Mouse (Mus musculus): ENCODE data around the gene Efna3. TPM values are rescaled to one million over a fixed set of nuclear protein-coding genes. Genes with fewer than 3 reads are reported as not detected.
A peak's percentile ranks its signal among the peaks of the same experiment; 100 is the strongest.

Efna3 gene
- polyA plus RNA-seq, 2 experiments, result 32.1 to 38.1 TPM

DNA sequence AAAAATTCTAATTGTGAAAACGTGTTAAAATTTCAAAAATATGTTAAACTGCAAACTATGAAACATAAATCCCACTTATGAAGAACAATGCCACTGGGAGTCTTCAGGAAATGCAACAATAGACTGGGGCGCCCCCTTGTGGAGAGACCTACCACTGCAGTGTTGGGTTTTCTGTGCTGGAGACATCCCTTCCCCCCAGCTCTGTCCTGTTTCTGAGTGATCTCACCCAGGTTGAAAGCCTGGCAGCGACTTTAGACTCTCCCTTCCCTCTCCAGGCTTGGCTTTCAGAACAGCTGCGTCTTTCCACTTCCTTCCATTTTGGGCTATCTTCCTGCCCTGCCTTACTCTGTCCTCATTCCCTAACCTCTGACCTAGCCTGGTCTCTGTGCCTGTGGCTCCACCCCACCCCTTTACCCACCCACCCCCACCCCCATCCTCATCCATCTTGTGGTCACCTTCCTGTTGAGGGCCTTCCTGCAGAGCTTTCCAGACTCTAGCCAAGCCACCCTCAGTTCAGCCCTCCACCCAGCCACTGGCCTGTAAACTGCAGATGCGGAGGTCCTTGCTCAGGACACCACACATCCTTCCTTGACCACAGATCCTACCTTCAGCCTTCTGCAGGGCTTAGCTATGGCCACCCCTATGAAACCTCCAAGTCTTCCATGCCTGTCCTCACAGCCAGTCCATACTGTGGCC lies 32.2 kb upstream of the Efna3 start:
- WGBS, result 17% methylated on average over 5 of the region's 5 CpGs
- H3K4me2 ChIP-seq (replicated peaks; ENCODE audit: low read depth, low read length, severe bottlenecking), result no peak overlapping the region
- TF ChIP-seq POLR2A (IDR thresholded peaks at IDR 0.05; ENCODE audit: borderline replicate concordance, extremely low read depth, insufficient read depth, insufficient read length), result no peak
- no peak overlapping the region for H3K9ac ChIP-seq (ENCODE audit: low read depth, low read length, severe bottlenecking)
- H3K27me3 ChIP-seq (ENCODE audit: control insufficient read depth, insufficient read depth, low read length), result no peaks in the 10 kb centered on the region
- no peaks in the 10 kb centered on the region for H3K9me3 ChIP-seq (ENCODE audit: control insufficient read depth, low read length)
- no peak overlapping the region for H3K27ac ChIP-seq (replicated peaks; ENCODE audit: low read depth, low read length)
- ATAC-seq (ENCODE audit: low FRiP score, low read depth), result 0 out of 2 replicates have a peak, but pooled peaks have one; percentile 17
- peaks cover 7% of the 10 kb centered on the region for H3K4me1 ChIP-seq (ENCODE audit: control insufficient read depth, insufficient read depth, low read length)
- no peak overlapping the region for H3K4me3 ChIP-seq (replicated peaks; ENCODE audit: low read length)
- DNase-seq (ENCODE audit: low spot score), result peak; percentile 79
- H3K36me3 ChIP-seq (ENCODE audit: control insufficient read depth, insufficient read depth, low read length), result no peaks in the 10 kb centered on the region

DNA sequence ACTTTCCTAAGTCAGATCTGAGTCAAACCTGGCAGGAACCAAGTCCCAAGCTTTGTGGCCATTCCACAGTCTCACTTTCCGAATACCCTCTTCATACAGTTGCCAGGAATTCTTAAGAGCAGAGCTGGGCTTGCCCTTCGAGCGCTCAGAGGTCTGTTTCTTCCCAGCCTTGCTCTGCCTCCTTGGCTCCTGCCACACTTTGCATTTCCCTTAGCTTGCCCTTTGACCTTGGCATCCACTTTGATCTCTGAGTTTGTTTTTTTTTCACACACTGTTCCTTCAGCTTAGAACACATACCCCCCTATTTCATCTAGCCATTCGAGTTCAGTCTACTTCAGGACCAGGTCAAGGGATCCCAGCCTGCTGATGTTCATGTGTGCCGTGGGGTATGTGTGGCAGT lies 28.5 kb upstream of the Efna3 start:
- DNase-seq (ENCODE audit: low spot score), result no peak
- Histone ChIP-seq H3K9ac (ENCODE audit: low read depth, low read length, severe bottlenecking) (no peak overlapping the region), H3K27ac (replicated peaks; ENCODE audit: low read depth, low read length) (no peak overlapping the region), H3K4me1 (ENCODE audit: control insufficient read depth, insufficient read depth, low read length) (peaks cover 16% of the 10 kb centered on the region), H3K36me3 (ENCODE audit: control insufficient read depth, insufficient read depth, low read length) (peaks cover 11% of the 10 kb centered on the region; the same call in 1 of the 2 replicates), H3K4me2 (replicated peaks; ENCODE audit: low read depth, low read length, severe bottlenecking) (no peak overlapping the region), H3K9me3 (ENCODE audit: control insufficient read depth, low read length) (no peaks in the 10 kb centered on the region), H3K27me3 (ENCODE audit: control insufficient read depth, insufficient read depth, low read length) (no peaks in the 10 kb centered on the region; the same call in 1 of the 2 replicates), H3K4me3 (replicated peaks; ENCODE audit: low read length) (no peak overlapping the region)
- TF ChIP-seq POLR2A (IDR thresholded peaks at IDR 0.05; ENCODE audit: borderline replicate concordance, extremely low read depth, insufficient read depth, insufficient read length), result no peak
- 50% methylated on average over 5 of the region's 5 CpGs for WGBS
- ATAC-seq (ENCODE audit: low FRiP score, low read depth), result no peak

DNA sequence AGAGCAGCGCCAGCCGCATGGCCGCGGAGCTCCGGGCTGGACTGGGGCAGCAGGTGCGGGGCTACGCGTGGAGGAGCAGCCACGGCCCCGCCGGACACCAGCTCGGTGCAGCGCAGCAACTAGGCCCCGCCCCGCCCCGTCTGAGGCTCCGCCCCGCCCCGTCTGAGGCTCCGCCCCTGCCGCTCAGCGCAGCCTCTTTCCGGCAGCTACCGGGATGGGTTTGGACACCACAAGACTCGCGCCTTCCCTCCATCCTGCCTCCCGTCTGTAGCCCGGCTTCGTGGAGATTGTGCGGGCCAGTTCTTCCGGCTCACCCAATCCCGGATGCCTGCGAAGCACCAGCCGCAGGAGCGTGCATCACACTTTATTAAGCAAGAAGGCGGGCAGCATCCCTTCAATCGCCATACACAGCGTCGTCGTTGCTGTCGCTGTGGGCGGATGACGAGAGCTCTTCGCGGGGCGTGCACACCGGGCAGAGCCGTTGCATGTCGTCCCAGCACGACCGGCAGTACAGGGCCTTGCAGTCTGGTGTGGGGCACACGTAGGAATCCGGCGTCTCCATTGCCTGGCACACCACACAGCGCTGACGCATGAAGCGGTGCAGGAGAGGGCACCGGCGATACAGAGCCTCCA lies 27.2 kb upstream of the Efna3 start, which contains the start of gene Adam15:
TSS of gene Adam15 (minus strand) at position 128 of the 633 bp plus-strand sequence.
- peaks cover 16% of the 10 kb centered on the region for H3K4me1 ChIP-seq (ENCODE audit: control insufficient read depth, insufficient read depth, low read length)
- under 1% methylated on average over 52 of the region's 59 CpGs for WGBS
- no peak within 1 kb of the TSS; the same call in 1 of the 2 replicates for H3K27ac ChIP-seq (replicated peaks; ENCODE audit: low read depth, low read length)
- no peak for TF ChIP-seq POLR2A (IDR thresholded peaks at IDR 0.05; ENCODE audit: borderline replicate concordance, extremely low read depth, insufficient read depth, insufficient read length)
- H3K36me3 ChIP-seq (ENCODE audit: control insufficient read depth, insufficient read depth, low read length), result peaks cover 23% of the 10 kb centered on the region
- peak within 1 kb of the TSS; percentile 48 for H3K9ac ChIP-seq (ENCODE audit: low read depth, low read length, severe bottlenecking)
- no peaks in the 10 kb centered on the region; the same call in 1 of the 2 replicates for H3K27me3 ChIP-seq (ENCODE audit: control insufficient read depth, insufficient read depth, low read length)
- ATAC-seq (ENCODE audit: low FRiP score, low read depth) (peak; percentile 92), DNase-seq (ENCODE audit: low spot score) (peak; percentile 83)
- peak within 1 kb of the TSS; percentile 96 for H3K4me2 ChIP-seq (replicated peaks; ENCODE audit: low read depth, low read length, severe bottlenecking)
- H3K9me3 ChIP-seq (ENCODE audit: control insufficient read depth, low read length), result no peaks in the 10 kb centered on the region
- peak within 1 kb of the TSS; percentile 64 for H3K4me3 ChIP-seq (replicated peaks; ENCODE audit: low read length)

DNA sequence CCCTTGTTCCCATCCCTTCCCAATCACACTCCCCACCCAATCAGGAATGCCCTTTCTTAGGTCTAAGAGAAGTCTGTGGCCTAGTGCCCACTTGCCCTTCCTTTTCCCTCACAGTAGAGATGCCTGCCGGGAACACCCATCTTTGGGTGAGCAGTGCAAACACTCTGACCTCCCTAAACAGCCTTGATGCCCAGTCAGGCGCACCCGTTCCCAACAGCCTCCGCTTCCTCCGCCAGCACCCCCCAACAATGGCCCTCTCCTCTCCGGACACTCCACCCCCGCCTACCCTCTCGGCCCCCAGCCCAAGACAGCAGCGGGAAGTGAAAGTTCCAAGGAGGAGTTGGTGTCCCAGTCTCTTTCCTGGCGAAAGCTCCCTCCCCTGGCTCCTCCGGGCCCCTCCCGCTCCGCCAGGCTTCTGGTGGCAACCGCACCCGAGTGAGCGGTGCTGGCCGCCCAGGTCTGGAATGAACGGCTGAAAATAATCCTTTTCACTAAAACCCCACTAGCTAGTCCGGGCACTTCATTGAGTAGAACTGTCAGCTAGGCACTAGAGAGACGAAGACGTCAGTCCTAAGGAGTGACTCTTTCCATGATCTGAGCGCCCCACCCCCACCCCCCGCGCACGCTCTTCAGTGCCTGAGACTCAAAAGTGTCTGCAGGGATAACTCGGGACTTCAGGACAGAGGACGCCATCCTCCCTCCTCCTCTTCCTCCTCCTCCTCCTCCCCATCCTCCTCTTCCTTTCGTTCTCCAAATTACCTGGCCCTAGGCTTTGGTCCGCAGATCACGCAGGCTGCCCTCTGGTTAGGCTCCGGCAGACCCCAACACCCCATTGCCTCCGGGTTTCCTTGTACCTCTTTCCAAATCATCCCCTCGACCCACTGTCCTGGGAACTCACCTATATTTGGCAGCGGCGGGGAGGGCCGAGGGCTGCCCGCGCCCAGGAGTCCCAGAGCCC lies 26.4 kb upstream of the Efna3 start:
- H3K4me1 ChIP-seq (ENCODE audit: control insufficient read depth, insufficient read depth, low read length), result peaks cover 16% of the 10 kb centered on the region
- H3K27me3 ChIP-seq (ENCODE audit: control insufficient read depth, insufficient read depth, low read length), result no peaks in the 10 kb centered on the region; the same call in 1 of the 2 replicates
- H3K27ac ChIP-seq (replicated peaks; ENCODE audit: low read depth, low read length), result no peak overlapping the region; the same call in 1 of the 2 replicates
- no peaks in the 10 kb centered on the region for H3K9me3 ChIP-seq (ENCODE audit: control insufficient read depth, low read length)
- H3K36me3 ChIP-seq (ENCODE audit: control insufficient read depth, insufficient read depth, low read length), result peaks cover 31% of the 10 kb centered on the region
- DNase-seq (ENCODE audit: low spot score) (peak; percentile 36), ATAC-seq (ENCODE audit: low FRiP score, low read depth) (peak; percentile 32)
- peak overlapping the region; percentile 96 for H3K4me2 ChIP-seq (replicated peaks; ENCODE audit: low read depth, low read length, severe bottlenecking)
- 2% methylated on average over 38 of the region's 38 CpGs for WGBS
- H3K4me3 ChIP-seq (replicated peaks; ENCODE audit: low read length), result peak overlapping the region; percentile 64
- TF ChIP-seq POLR2A (IDR thresholded peaks at IDR 0.05; ENCODE audit: borderline replicate concordance, extremely low read depth, insufficient read depth, insufficient read length), result no peak
- H3K9ac ChIP-seq (ENCODE audit: low read depth, low read length, severe bottlenecking), result peak overlapping the region; percentile 48

DNA sequence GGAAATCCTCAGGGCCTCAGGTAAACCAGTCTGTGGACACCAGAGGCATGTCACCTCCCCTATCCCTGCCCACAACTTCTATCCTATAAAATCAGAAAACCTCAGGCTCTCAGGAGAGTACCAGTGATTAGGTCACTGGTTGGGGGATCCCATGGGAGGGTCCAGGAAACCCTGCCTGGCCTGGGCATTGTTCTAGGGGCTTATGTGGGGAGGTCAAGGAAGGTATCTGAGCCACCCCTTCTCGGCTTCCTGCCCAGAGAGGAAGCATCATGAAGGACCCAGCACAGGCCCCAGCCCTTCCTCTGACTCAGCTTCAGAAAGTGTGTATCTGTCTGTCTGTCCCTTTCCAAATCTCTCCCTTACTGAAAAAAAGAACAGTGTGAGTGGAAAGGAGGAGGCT lies 25.2 kb upstream of the Efna3 start:
- Histone ChIP-seq H3K9ac (ENCODE audit: low read depth, low read length, severe bottlenecking) (no peak overlapping the region), H3K27ac (replicated peaks; ENCODE audit: low read depth, low read length) (no peak overlapping the region), H3K4me2 (replicated peaks; ENCODE audit: low read depth, low read length, severe bottlenecking) (no peak overlapping the region), H3K36me3 (ENCODE audit: control insufficient read depth, insufficient read depth, low read length) (peaks cover 42% of the 10 kb centered on the region), H3K4me1 (ENCODE audit: control insufficient read depth, insufficient read depth, low read length) (peaks cover 16% of the 10 kb centered on the region), H3K4me3 (replicated peaks; ENCODE audit: low read length) (no peak overlapping the region), H3K9me3 (ENCODE audit: control insufficient read depth, low read length) (no peaks in the 10 kb centered on the region), H3K27me3 (ENCODE audit: control insufficient read depth, insufficient read depth, low read length) (no peaks in the 10 kb centered on the region; the same call in 1 of the 2 replicates)
- 86% methylated on average over 1 of the region's 1 CpGs for WGBS
- no peak for DNase-seq (ENCODE audit: low spot score)
- TF ChIP-seq POLR2A (IDR thresholded peaks at IDR 0.05; ENCODE audit: borderline replicate concordance, extremely low read depth, insufficient read depth, insufficient read length), result no peak
- no peak for ATAC-seq (ENCODE audit: low FRiP score, low read depth)
